Mouse (Mus musculus): ENCODE measurements at regions not wholly inside any gene's neighbourhood (a gene's known extent, or its start where the extent isn't known, plus 50 kb on each side); places are given as distances from the start of the nearest gene placed in this dataset.
A peak's percentile ranks its signal among the peaks of the same experiment; 100 is the strongest.

- DNase-seq (ENCODE audit: low read depth, low spot score): no peak
Observed at GRCm38 (mm10) chr15:88472351-88473100, 127.6 kb upstream of the Zdhhc25 start.

- no peak for DNase-seq (ENCODE audit: low read depth, low spot score)
Observed at GRCm38 (mm10) chr15:88473221-88473620, 126.9 kb upstream of the Zdhhc25 start.

DNA sequence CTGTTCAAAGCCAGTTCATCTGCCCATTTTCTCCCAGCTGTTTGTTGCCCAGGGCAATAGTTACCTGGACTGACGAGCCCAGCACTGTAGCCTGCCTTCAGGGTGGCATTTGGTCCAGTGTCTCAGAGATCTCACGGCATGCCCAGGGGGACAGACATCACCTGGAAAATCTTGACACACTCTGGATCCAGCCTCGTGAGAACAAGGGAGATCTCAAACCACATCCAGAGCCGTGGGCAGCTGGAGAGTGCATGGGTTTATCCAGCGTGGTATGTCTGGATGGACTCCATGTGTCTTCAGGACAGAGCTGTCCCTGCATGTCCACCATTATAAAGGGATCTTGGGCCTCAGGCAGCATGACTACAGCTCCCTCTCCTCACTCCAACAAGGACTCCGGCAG is 116.6 kb upstream of the Zdhhc25 start:
- no peak for DNase-seq (ENCODE audit: low read depth, low spot score)

DNA sequence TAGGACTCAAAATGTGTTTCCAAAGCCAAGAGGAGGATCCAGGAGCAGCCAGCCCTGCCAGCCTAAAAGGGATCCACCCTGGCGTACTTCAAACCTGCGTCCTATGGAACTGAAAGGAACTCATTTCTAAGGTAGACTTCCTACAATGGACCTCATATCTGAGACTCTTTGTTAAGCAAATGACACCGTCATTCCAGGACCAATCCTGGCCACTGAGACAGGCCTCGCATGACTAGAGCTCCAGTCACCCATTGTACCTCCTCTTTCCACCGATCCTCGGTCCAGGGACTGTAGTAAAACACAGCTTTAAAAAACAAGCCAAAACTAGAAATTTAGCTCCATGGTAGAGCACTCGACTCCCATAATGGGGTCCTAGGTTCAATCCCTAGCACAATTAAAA is 110.4 kb upstream of the Zdhhc25 start:
- DNase-seq (ENCODE audit: low read depth, low spot score): no peak

- DNase-seq (ENCODE audit: low read depth, low spot score): peak; percentile 28
Observed at GRCm38 (mm10) chr15:88490316-88491090, 109.6 kb upstream of the Zdhhc25 start.

- no peak for DNase-seq (ENCODE audit: low read depth, low spot score)
Observed at GRCm38 (mm10) chr15:88491091-88491366, 109.1 kb upstream of the Zdhhc25 start.

DNA sequence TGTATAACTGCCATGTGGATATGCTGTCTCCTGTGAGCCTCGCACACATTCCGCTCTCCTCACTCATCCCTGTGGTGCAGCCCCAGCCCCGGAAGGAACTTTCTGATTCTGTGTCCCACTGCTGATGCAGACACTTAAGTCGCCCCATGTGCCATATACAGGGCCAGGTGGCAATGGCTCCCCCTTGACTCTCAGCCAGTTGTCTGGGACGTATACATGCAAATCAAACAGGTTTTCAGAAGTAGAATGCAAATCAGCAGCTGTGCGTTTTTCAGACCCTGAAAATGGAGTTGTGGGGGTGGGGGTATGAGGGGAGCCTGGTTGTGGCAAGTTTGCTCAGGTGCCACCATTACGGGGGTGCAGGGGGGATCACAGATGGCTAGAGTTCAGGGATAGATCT is 102.1 kb upstream of the Zdhhc25 start:
- DNase-seq (ENCODE audit: low read depth, low spot score): no peak

DNA sequence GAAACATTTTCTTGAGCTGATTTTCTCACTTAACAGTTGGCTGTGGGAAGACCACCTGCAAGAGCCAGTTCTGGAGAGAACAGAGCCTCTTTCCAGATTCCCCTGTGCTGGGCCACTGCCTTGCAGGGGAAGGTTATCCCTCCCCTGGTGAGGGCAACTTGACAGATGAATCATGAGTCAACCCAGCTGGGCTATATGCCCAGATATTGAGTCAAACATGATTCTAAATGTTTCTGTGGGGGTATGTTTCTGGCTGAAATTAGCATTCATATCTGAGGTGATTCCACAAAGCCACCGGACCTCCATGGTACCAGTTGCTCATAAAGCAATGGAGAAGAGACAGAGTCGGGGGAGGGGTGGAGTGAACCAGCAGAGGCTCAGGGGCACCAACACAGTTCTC is 97.8 kb upstream of the Zdhhc25 start:
- DNase-seq (ENCODE audit: low read depth, low spot score): peak; percentile 84

GRCm38 (mm10) chr15:88503896-88504295 is 96.2 kb upstream of the Zdhhc25 start:
- peak; percentile 56 for DNase-seq (ENCODE audit: low read depth, low spot score)

GRCm38 (mm10) chr15:88505491-88506119 is 94.5 kb upstream of the Zdhhc25 start:
- peak; percentile 16 for DNase-seq (ENCODE audit: low read depth, low spot score)

DNA sequence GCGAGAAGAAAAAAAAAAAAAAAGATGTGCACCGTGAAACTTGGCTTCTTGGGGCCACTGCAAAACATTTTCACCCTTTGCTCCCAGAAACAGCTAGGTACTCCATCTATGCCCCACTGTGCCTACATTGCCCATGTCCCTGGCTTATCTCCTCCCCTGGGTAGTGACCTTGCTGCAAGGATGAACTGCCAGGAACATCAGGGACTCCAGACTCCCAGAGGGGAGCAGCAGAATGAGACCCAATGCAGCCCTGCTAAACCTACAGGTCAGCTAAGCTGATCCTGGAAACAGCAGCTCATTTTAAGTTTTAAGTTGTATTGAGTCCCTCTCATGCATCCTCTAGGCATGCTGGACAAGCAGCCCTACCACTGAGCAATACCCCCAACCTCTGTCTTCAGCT is 92.2 kb upstream of the Zdhhc25 start:
- DNase-seq (ENCODE audit: low read depth, low spot score): no peak

- peak; percentile 52 for DNase-seq (ENCODE audit: low read depth, low spot score)
Observed at GRCm38 (mm10) chr15:88508971-88509370, 91.1 kb upstream of the Zdhhc25 start.

DNA sequence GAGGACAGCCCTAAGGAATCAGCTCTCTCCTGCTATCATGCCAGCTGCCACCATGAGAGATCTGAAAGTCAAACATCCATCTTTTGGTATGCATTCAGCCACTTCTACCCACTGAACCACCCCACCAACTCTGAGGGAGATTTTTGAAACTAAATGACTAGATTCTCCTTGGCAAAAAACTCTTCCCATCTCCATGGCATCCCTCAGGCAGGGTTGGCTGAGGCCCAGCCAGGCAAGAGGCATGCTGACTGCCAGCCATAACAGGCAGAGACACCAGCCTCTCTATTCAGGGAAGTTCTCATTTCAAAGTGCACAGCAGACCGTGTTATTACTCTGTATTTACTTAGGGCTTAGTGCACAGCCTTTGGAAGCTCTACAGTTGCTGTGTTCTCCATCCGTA is 90.5 kb upstream of the Zdhhc25 start:
- DNase-seq (ENCODE audit: low read depth, low spot score): peak; percentile 63

DNA sequence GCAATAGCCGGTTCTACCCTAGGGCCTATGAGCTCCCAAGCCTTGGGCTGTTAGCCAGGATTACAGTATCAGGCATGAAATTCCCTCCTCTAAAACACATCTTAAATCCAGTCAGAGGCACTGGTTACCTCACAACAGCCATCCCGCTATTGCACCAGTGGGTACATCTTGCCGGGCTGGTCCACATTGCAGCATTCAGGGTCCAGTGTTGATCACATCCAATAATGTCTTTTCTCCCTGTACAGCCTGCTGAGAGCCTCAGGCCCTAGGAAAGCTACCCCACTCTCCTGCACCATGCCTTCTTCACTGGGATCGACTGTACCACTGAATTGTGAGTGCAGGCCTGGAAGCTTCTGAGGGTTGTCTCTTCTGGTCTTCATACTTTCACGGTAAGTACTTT is 86.0 kb upstream of the Zdhhc25 start:
- no peak for DNase-seq (ENCODE audit: low read depth, low spot score)

GRCm38 (mm10) chr15:88531218-88531617 is 68.9 kb upstream of the Zdhhc25 start:
- no peak for DNase-seq (ENCODE audit: low read depth, low spot score)

DNA sequence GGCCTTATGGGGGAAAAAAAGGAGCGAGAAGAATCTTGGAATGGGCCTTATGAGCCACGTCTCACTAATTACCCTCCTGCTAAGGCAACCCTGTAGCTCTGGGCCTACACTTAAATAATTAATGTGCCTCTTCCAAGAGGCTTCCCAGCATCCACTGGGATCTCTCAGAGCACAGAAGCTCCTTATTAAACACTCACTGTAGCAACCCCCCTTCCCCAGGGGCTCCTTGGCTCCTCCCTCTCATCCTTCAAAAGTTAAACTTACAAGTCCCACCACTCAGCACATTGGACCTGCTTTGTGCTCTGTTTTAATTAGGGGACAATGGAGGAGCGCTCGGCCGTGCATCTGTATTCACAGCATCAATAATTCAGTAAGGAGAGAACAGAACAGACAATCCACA is 68.1 kb upstream of the Zdhhc25 start:
- no peak for DNase-seq (ENCODE audit: low read depth, low spot score)

DNA sequence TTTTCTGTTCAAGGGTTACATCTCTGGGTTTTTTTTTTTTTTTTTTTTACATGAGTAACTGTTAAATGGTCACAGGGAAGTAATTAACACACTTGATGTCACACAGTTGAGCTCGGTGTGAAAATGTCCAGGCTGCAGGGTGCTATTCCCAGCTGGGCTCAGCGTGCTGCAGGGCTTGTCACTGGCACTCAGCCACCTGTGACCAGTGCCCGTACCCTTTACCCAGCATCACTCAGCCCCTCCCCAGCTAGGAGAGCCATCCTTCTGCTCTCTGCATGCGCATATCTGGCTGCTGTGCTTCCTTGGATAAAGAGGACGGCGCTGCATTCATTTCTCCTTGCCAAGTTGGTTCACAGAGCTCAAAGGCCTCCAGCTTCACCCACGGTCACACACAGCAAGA is 66.7 kb upstream of the Zdhhc25 start:
- DNase-seq (ENCODE audit: low read depth, low spot score): no peak

- DNase-seq (ENCODE audit: low read depth, low spot score): no peak
Observed at GRCm38 (mm10) chr15:88535516-88535915, 64.6 kb upstream of the Zdhhc25 start.

DNA sequence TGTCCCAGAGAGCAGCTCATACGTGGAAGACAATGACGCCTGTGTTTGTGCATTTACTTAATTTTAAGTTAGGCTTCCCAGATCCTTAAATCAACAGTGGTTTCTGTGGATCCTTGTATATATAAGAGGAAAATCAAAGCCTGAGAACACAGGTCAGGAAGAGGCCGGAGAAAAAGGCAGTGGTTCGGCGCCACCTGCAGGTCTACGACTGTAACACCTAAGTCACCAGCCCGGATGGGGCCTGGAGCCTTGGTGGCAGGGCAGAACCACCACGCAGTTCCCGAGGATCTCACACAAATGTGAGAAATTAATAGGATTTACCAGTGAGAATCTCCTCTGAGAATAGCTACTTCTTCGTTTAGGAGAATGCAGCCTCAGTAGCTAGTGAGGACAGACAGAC is 62.9 kb upstream of the Zdhhc25 start:
- peak; percentile 87 for DNase-seq (ENCODE audit: low read depth, low spot score)

DNA sequence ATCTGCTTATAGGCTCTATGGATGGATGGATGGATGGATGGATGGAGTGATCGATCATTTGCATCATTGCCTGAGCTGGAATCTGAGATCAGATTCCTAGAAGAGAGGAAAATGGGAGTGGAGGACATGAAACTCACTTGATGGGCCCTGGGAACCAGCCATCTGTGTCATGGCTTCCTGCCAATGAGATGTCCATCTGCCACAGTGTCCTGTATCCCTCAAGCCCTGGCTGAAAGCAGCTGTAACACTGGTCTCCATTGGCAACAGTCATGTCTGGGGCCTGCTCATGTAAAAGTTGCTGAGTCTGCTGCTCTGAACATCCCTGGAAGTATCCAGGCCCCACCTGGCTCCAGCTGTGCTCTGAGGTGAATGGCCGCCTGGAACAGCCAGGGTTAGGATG is 57.5 kb upstream of the Zdhhc25 start:
- DNase-seq (ENCODE audit: low read depth, low spot score): peak; percentile 95

GRCm38 (mm10) chr15:88544216-88544615 is 55.9 kb upstream of the Zdhhc25 start:
- peak; percentile 96 for DNase-seq (ENCODE audit: low read depth, low spot score)

GRCm38 (mm10) chr15:88548261-88548660 is 51.8 kb upstream of the Zdhhc25 start:
- DNase-seq (ENCODE audit: low read depth, low spot score): peak; percentile 68

All from brain, adult 2 months (tissue).